Mouse (Mus musculus) midbrain, embryonic 13.5 days (tissue): ENCODE data around the gene Wwc2. TPM values are rescaled to one million over a fixed set of nuclear protein-coding genes. Genes with fewer than 3 reads are reported as not detected.

Experiments
- ATAC-seq: fragments of 200-750 bp; cut with Nextera tagmentation; 2 replicates; pipeline ENCODE4 v1.8.0; 2017; ENCODE audit warnings: mild to moderate bottlenecking, moderate TSS enrichment, moderate library complexity
- H3K27ac ChIP-seq: fragments of 300-500 bp; sonication (generic); 2 replicates; pipeline ENCODE4 v1.5.1; 2015; ENCODE audit warnings: inconsistent platforms, mild to moderate bottlenecking, moderate library complexity
- H3K27me3 ChIP-seq: fragments of 300-500 bp; sonication (generic); 2 replicates; pipeline ENCODE4 v1.6.1; 2015; ENCODE audit warnings: mild to moderate bottlenecking, inconsistent platforms
- H3K36me3 ChIP-seq: fragments of 300-500 bp; sonication (generic); 2 replicates; pipeline ENCODE4 v1.6.1; 2015; ENCODE audit warnings: mild to moderate bottlenecking, inconsistent platforms
- H3K4me1 ChIP-seq: fragments of 300-500 bp; sonication (generic); replicated peaks from 2 replicates; pipeline ENCODE4 v1.6.1; 2015; ENCODE audit warnings: inconsistent platforms
- H3K4me2 ChIP-seq: fragments of 300-500 bp; sonication (generic); replicated peaks from 2 replicates; pipeline ENCODE4 v1.6.1; 2015; ENCODE audit warnings: moderate library complexity, mild to moderate bottlenecking, inconsistent platforms
- H3K4me3 ChIP-seq: fragments of 300-500 bp; sonication (generic); replicated peaks from 2 replicates; pipeline ENCODE4 v1.5.1; 2015; ENCODE audit warnings: mild to moderate bottlenecking, inconsistent platforms
- H3K9ac ChIP-seq: fragments of 300-500 bp; sonication (generic); replicated peaks from 2 replicates; pipeline ENCODE4 v1.6.1; 2015; ENCODE audit warnings: mild to moderate bottlenecking, inconsistent platforms
- H3K9me3 ChIP-seq: fragments of 300-500 bp; sonication (generic); 2 replicates; pipeline ENCODE4 v1.6.1; 2016; ENCODE audit warnings: mild to moderate bottlenecking, inconsistent platforms
- WGBS: fragments of 180-500 bp; shearing (Covaris S2); methylation state at CpG from one replicate; pipeline ENCODE4 v1.1.7; 2015; 5-methylcytosine and 5-hydroxymethylcytosine counted together
- polyA plus RNA-seq: library from polyadenylated mRNA; unstranded; fragments of >200 nt; fragmentation: Nextera tagmentation; extraction: Ambion mirVana; gene quantifications from 2 replicates; pipeline ENCODE4 v1.2.1, GENCODE M21; 2015

Gene Wwc2
- polyA plus RNA-seq, 1 experiment from 2014 or later: 5.1 TPM

- Histone ChIP-seq H3K4me2 (no peak overlapping the region), H3K4me3 (no peak overlapping the region), H3K27me3 (no peaks in the 10 kb centered on the region), H3K27ac (no peak overlapping the region), H3K4me1 (peaks cover 20% of the 10 kb centered on the region), H3K36me3 (no peaks in the 10 kb centered on the region), H3K9ac (no peak overlapping the region), H3K9me3 (no peaks in the 10 kb centered on the region)
- WGBS: 86% methylated on average over 13 of the region's 13 CpGs
- peak; percentile 48 for ATAC-seq
These were observed 99.9 kb downstream of the Wwc2 start for GRCm38 (mm10) chr8:47890814-47891210.

- WGBS: 62% methylated on average over 23 of the region's 23 CpGs
- no peak overlapping the region for H3K9ac ChIP-seq
- H3K27ac ChIP-seq: no peak overlapping the region
- no peaks in the 10 kb centered on the region for H3K9me3 ChIP-seq
- no peak overlapping the region for H3K4me3 ChIP-seq
- H3K36me3 ChIP-seq: no peaks in the 10 kb centered on the region
- no peak overlapping the region for H3K4me2 ChIP-seq
- peak; percentile 71 for ATAC-seq
- H3K4me1 ChIP-seq: peaks cover 20% of the 10 kb centered on the region
- no peaks in the 10 kb centered on the region for H3K27me3 ChIP-seq
These were observed 100.5 kb downstream of the Wwc2 start for GRCm38 (mm10) chr8:47889936-47890813.

- no peak for ATAC-seq
- H3K27me3 ChIP-seq: no peaks in the 10 kb centered on the region
- no peaks in the 10 kb centered on the region for H3K9me3 ChIP-seq
- H3K27ac ChIP-seq: no peak overlapping the region
- H3K4me1 ChIP-seq: peaks cover 20% of the 10 kb centered on the region
- WGBS: 79% methylated on average over 11 of the region's 11 CpGs
- H3K4me2 ChIP-seq: no peak overlapping the region
- no peak overlapping the region for H3K9ac ChIP-seq
- no peak overlapping the region for H3K4me3 ChIP-seq
- no peaks in the 10 kb centered on the region for H3K36me3 ChIP-seq
These were observed 101.7 kb downstream of the Wwc2 start for GRCm38 (mm10) chr8:47888841-47889570.

- no peak overlapping the region for H3K4me3 ChIP-seq
- no peaks in the 10 kb centered on the region for H3K27me3 ChIP-seq
- H3K4me1 ChIP-seq: no peaks in the 10 kb centered on the region
- no peak for ATAC-seq
- no peak overlapping the region for H3K27ac ChIP-seq
- 0 out of 2 replicates have a peak, but pooled peaks cover 2% of the 10 kb centered on the region for H3K36me3 ChIP-seq
- 84% methylated on average over 5 of the region's 5 CpGs for WGBS
- no peaks in the 10 kb centered on the region for H3K9me3 ChIP-seq
- no peak overlapping the region for H3K9ac ChIP-seq
- H3K4me2 ChIP-seq: no peak overlapping the region
These were observed 106.4 kb downstream of the Wwc2 start for GRCm38 (mm10) chr8:47884306-47884705.

GRCm38 (mm10) chr8:47883739-47884138, 107.0 kb downstream of the Wwc2 start:
- no peak overlapping the region for H3K9ac ChIP-seq
- no peak overlapping the region for H3K4me2 ChIP-seq
- H3K9me3 ChIP-seq: no peaks in the 10 kb centered on the region
- H3K4me1 ChIP-seq: no peaks in the 10 kb centered on the region
- 0 out of 2 replicates have a peak, but pooled peaks cover 2% of the 10 kb centered on the region for H3K36me3 ChIP-seq
- ATAC-seq: no peak
- no peak overlapping the region for H3K4me3 ChIP-seq
- H3K27ac ChIP-seq: no peak overlapping the region
- 92% methylated on average over 8 of the region's 8 CpGs for WGBS
- no peaks in the 10 kb centered on the region for H3K27me3 ChIP-seq

- no peak overlapping the region for H3K27ac ChIP-seq
- WGBS: 58% methylated on average over 3 of the region's 3 CpGs
- no peaks in the 10 kb centered on the region for H3K9me3 ChIP-seq
- no peak for ATAC-seq
- no peaks in the 10 kb centered on the region for H3K4me1 ChIP-seq
- no peak overlapping the region for H3K4me3 ChIP-seq
- 0 out of 2 replicates have a peak, but pooled peaks cover 2% of the 10 kb centered on the region for H3K36me3 ChIP-seq
- H3K27me3 ChIP-seq: no peaks in the 10 kb centered on the region
- H3K9ac ChIP-seq: no peak overlapping the region
- no peak overlapping the region for H3K4me2 ChIP-seq
These were observed 112.2 kb downstream of the Wwc2 start for GRCm38 (mm10) chr8:47878516-47878915.

- Histone ChIP-seq H3K4me2 (no peak overlapping the region), H3K4me1 (no peaks in the 10 kb centered on the region), H3K4me3 (no peak overlapping the region), H3K36me3 (no peaks in the 10 kb centered on the region), H3K27ac (no peak overlapping the region), H3K9me3 (no peaks in the 10 kb centered on the region), H3K27me3 (no peaks in the 10 kb centered on the region), H3K9ac (no peak overlapping the region)
- ATAC-seq: no peak
- 94% methylated on average over 12 of the region's 12 CpGs for WGBS
These were observed 114.9 kb downstream of the Wwc2 start for GRCm38 (mm10) chr8:47875865-47876264.

- Histone ChIP-seq H3K27me3 (no peaks in the 10 kb centered on the region), H3K36me3 (no peaks in the 10 kb centered on the region), H3K4me3 (no peak overlapping the region), H3K4me1 (no peaks in the 10 kb centered on the region), H3K9me3 (no peaks in the 10 kb centered on the region), H3K4me2 (no peak overlapping the region), H3K27ac (no peak overlapping the region), H3K9ac (no peak overlapping the region)
- ATAC-seq: no peak
- WGBS: 74% methylated on average over 13 of the region's 13 CpGs
These were observed 116.1 kb downstream of the Wwc2 start for GRCm38 (mm10) chr8:47874497-47875178.

- Histone ChIP-seq H3K27ac (no peak overlapping the region), H3K9me3 (no peaks in the 10 kb centered on the region), H3K4me1 (no peaks in the 10 kb centered on the region), H3K36me3 (peaks cover 10% of the 10 kb centered on the region), H3K4me3 (no peak overlapping the region), H3K27me3 (no peaks in the 10 kb centered on the region), H3K4me2 (no peak overlapping the region), H3K9ac (no peak overlapping the region)
- WGBS: 49% methylated on average over 13 of the region's 13 CpGs
- ATAC-seq: peak; percentile 75
These were observed 118.2 kb downstream of the Wwc2 start for GRCm38 (mm10) chr8:47872361-47873107.

GRCm38 (mm10) chr8:47867067-47867466, 123.7 kb downstream of the Wwc2 start:
- Histone ChIP-seq H3K9ac (no peak overlapping the region), H3K4me3 (no peak overlapping the region), H3K4me2 (no peak overlapping the region), H3K4me1 (no peaks in the 10 kb centered on the region), H3K27me3 (no peaks in the 10 kb centered on the region), H3K36me3 (peaks cover 21% of the 10 kb centered on the region), H3K27ac (no peak overlapping the region), H3K9me3 (no peaks in the 10 kb centered on the region)
- peak; percentile 77 for ATAC-seq
- WGBS: 26% methylated on average over 8 of the region's 8 CpGs

GRCm38 (mm10) chr8:47866568-47866967, 124.2 kb downstream of the Wwc2 start:
- 87% methylated on average over 8 of the region's 8 CpGs for WGBS
- Histone ChIP-seq H3K27me3 (no peaks in the 10 kb centered on the region), H3K9me3 (no peaks in the 10 kb centered on the region), H3K4me1 (no peaks in the 10 kb centered on the region), H3K4me3 (no peak overlapping the region), H3K4me2 (no peak overlapping the region), H3K27ac (no peak overlapping the region), H3K9ac (no peak overlapping the region), H3K36me3 (peaks cover 26% of the 10 kb centered on the region)
- peak; percentile 51; the same call in 1 of the 2 replicates for ATAC-seq
